Mouse (Mus musculus): Measurements from ENCODE around the gene Ctsf.

DNA sequence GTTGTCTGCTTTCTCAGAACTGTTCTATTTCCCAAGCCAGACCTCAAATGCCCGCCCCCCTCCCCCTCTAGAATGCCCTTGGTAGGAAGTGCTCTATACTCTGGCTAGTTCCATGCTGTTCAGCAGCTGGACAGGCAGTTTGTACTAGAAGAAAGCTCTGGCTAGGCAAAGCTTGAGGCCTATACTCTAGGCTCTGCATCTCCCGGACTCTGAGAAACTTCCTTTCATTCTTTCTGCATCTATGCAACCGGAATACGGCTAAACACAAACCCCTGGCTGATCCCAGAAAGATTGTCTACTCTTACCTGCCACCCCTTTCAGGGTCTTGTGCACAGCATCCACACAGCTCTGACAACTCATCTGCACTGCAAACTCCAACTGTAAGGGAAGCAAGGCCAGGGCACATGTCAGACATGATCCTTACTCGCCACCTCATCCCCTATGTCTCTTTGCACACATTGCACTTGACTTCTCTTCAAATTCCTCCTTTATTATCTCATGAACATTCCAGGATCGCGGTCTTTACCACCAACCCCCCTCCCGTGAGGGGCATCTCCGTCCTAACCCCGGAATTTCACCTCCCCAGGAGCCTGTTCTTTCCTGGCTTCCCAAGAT lies 16.3 kb upstream of the Ctsf start:
- TF ChIP-seq CTCF (IDR thresholded peaks at IDR 0.05; ENCODE audit: control insufficient read depth, insufficient read depth, low read length) (no peak), POLR2A (IDR thresholded peaks at IDR 0.05; ENCODE audit: borderline replicate concordance, control insufficient read depth, low read depth, low read length) (no peak)
